Mouse (Mus musculus): ENCODE results near the gene Eci2. TPM values are rescaled to one million over a fixed set of nuclear protein-coding genes. Genes with fewer than 3 reads are reported as not detected.
A peak's percentile ranks its signal among the peaks of the same experiment; 100 is the strongest.
"Not testable (repeated sequence)": the region's sequence is repeated elsewhere in the genome, so short reads cannot be mapped to it uniquely, and the experiment has no call there.

The Eci2 gene
- total RNA-seq (2021): 100 to 1,000 TPM; 246 to 250 TPM
- long read RNA-seq, experiment 1, transcript Eci2-201 (10 exons, 1,746 nt): minor isoform, 47 of 253 reads
- long read RNA-seq, experiment 1, transcript Eci2-213 (10 exons, 1,414 nt): minor isoform, 8 of 253 reads
- long read RNA-seq, experiment 1, transcript Eci2-211 (10 exons, 1,426 nt): major isoform, 95 of 253 reads
- long read RNA-seq, experiment 1, partial matches to known transcripts: 8 of 253 reads
- long read RNA-seq, experiment 1, other reads (novel, unspliced or antisense): 94 of 253 reads
- long read RNA-seq, experiment 2, transcript Eci2-201 (10 exons, 1,746 nt): minor isoform, 20 of 159 reads
- long read RNA-seq, experiment 2, transcript Eci2-211 (10 exons, 1,426 nt): major isoform, 62 of 159 reads
- long read RNA-seq, experiment 2, partial matches to known transcripts: 8 of 159 reads
- long read RNA-seq, experiment 2, other reads (novel, unspliced or antisense): 66 of 159 reads

DNA sequence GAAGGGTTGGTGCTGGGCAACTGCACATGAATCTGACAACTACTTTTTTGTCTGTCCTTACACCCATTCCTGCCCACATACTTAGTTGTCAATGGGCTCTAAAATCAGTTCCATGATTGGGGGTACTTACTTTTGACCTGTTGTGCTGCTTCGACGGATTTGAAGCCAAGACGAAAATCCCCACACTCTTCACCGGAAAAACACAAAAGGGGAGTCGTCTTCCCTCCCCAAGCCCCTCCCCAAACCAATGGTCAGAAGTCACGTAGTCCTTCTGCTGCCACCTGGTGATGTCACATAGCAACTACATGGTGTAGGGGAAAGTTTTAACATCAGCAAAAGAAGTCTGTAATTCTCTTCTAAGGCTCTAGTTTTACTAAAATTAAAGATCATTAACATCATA lies at the start of gene Eci2:
Gene Eci2, minus strand, starts transcription at position 218 of the 400 bp plus-strand sequence.
- DNase-seq: peak; percentile 33 to 63

DNA sequence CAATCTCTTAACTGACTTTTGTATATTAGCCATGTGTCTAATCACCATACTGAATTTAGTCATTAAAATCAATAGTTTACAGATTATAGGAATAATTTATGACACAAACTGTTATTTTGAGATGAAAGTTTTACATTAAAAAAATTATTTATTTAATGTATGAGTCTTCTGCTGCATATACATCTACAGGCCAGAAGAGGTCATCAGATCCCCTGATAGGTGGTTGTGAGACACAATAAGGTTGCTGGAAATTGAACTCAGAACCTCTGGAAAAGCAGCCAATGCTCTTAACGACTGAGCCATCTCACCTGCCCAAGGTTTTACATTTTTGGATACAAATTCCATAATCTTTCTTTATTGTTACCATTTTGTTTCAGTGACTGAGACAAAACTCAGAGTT lies 48.0 kb upstream of the Eci2 start:
- DNase-seq: no peak

DNA sequence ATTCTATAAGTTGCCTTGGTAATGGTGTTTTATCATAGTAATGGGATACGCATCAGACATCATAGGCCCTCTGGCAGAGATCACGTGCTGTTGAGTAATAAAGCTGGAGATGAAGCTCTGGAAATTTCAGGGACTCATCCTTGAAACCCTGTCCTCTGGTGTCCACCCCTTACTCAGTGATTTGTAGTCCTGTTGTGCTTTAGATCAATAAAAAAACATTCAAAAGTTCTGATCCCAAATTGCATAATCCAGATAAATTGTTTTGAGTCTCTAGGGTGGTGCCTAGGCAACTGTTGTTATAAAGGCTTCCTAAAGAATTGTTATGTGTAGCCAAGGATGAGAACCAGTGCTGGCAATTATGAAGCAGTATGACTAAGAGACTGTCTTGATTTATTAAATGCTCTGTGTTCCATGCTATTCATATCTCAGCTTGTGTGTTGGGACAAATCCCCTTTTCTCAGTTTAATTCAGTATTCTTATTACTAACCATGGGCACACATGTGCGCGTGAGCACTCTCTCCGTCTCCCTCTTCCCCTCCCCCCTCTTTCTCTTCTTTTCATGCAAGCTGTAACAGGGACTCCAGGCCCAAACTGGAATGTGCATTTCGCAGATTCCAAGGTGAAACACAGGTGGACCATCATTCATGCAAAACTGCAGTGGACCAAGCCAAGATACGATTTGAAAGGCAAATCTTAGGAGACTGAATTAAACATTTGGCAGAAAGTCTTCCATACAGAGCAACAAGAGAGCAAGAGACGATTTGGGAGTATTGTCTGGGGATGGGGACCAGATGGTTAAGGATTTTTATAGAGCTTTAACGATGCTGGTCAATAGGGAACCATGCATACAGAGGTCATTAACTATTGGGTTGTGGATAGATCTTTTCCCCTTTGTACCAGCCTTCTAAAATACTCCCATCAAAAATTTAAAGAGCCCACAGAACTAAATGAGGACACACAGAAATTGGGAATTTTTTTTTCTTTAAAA lies 43.9 kb upstream of the Eci2 start:
- DNase-seq: no peak

DNA sequence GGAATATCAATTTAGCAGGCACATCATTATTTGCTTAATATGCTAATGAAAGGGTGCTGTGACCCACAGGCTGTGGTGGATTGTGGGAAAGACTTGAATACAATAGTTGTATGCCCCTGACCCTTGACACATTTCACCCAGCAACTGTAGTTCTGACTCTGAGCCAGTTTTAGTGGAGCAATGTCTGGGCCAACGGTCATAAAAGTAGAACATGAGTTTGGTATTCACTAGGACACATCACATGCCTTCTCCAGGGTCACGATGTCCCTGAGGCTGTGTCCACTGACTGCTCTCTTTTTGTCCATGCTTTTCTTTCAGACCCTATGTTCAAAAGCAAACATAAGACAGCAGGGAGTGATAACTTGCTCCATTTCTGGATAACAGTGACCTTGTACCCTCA lies 40.2 kb upstream of the Eci2 start:
- DNase-seq: peak; percentile 43 to 58

DNA sequence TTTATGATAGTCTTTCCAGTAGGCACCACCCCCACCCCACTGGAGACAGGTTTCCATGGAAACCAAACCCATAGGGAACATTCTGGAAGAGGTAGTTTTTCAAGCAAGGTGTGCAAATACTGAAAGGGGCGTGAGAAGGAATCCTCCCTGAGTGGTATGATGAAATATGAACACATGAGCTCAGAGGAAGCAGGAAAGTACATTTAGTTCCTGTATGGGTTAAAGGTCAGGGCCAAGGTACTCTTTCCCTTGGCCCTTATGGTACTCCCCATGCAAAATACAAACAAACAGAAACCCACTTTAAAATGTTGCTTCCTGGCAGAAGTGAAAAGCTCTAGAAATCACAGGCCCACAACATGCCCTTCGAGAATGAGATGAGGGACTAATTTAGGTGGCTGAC lies 39.1 kb upstream of the Eci2 start:
- no peak for DNase-seq

DNA sequence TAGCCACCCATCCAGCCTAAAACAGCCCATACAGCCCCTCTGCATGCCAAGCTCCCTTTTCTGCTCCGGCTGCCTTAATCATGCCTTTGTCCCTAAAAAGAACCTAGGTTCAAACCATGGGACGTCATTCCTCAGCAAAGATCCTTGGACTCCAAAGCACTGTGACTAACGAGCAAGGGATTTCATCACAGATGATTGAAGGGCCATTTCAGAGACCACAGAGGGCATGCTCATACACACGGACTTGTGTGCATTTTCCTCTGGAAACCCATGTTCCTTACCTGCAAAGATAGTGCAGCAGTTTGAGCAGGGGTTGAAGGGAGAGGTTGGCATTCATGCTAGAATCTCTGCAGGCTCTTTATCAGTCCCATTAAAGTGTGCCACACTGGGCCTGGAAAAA lies 37.5 kb upstream of the Eci2 start:
- DNase-seq: no peak

DNA sequence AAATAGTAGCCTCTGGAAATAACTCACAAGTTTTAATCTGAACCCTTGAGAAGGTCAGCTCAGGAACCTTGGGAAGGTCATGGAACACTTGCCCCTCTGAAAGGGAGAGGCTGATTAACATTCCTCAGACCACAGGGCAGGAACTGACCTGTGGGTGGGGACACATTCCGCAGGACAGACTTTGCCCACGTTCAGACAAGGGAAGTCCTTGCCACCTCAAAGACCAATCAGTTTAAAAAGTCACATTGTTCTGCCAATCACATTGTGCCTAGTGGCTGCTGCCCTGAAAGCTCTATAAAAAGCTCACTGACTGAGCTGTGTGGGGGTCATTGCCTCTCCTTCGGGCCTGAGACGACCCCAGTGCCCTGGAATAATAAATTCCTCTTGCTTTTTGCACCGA lies 31.2 kb upstream of the Eci2 start:
- DNase-seq: no peak

DNA sequence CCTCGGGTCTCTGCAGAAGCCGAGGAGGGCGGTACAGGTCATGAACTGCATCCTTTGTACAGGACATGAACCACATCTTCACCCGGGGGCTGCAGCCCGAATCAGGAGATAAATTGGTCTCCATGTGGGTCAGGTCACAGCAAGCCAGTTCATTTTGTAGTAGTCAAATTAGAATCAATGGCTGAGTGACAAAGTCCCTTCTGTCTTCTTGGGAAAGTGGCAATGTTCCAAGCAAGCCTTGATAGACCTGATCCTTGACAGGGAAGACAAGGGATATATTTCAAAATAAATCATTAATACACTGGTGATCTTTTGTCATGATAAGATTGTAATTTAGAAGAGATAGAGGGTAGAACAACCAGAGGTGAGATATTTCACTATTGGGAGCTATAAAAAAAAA lies 9.6 kb upstream of the Eci2 start:
- no peak for DNase-seq

DNA sequence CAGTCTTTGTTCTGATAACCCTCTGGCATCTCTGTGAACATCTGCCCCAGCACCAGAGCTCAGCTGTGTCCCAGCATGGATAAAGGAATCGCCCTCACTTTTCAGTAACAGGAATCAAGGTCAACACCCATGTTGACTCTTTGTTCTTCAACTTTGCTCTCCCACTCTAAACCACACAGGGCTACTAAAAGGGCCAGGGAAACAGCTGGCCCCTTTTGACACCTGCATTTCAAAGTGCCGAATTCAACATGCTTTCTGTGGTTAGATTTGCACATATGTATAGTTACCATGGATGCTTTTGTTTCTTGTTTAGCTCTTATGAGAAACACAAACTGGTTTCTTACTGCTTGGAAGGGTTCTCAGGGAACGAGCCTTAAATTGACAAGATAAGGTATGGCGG lies 8.8 kb upstream of the Eci2 start:
- no peak for DNase-seq

DNA sequence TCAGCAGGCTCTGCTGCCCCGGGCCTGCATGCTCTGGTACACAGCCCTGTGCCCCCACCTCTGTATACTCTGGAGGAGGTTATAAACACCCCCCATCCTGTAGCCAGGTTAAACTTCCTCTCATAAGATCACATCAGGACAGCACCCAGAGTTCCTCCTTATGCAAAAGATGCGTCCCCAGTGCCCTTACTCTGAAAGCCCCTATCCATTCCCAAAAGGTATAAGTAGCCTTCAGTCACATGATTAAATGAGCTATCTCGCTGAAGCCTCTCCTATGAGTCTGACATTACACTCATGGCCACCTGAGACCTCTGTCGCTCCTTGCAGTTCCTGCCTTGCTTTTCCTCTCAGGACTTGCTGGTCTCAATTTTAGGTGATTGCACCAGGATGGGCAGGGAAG lies 6.7 kb upstream of the Eci2 start:
- no peak for DNase-seq

DNA sequence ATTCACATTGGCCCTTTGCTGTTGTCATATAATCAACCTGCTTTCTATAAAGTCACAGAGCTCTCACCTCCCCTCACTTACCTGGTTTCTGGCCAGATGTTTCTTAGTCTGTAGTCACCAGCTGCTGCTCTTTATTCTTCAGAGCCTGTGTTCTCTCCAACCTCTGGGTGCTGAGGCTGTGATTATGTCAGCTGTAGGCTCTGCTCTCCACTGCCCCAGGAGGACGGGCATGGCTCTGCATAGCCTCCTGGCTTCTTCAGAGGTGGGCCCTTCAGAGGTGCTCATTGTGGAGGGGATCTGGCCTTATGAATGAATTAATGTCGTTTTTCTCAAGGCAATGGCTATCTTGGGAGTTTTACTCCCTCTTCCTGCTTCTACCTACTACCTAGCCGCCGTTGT lies 4.8 kb upstream of the Eci2 start:
- DNase-seq: no peak

DNA sequence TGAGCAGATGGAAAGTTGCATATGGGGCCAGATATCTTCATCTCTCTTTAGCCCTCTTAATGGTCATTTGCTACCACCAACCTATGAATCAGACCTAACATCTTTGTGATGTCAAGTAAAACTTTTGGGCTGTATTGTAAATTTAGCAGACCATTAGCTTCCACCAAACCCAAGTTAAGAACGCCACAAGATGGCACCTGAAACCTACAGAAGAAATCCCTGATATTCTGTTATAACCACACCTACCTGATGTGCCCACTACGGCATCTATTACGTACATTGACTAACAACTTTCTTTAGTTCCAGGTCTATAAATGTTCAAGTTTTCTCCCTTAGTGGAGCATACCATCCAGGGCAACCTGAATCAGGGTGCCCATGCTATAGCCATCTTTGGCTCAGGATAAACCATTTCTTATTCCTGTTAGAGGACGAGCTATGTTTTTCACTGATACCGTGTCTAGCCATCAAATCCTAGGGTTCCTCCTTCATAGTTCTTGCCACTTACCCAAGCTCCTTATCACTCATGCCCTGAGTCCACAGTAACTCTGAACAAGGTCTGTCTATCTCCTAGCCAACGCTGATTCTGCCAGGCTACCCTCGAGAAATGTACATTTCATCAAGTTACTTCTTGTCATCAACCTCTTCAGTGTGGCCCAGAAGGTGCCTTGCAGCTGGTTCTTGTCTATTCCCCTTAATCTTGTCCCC lies 4.2 kb upstream of the Eci2 start:
- DNase-seq: peak in 1 of 2 experiments; percentile 29

DNA sequence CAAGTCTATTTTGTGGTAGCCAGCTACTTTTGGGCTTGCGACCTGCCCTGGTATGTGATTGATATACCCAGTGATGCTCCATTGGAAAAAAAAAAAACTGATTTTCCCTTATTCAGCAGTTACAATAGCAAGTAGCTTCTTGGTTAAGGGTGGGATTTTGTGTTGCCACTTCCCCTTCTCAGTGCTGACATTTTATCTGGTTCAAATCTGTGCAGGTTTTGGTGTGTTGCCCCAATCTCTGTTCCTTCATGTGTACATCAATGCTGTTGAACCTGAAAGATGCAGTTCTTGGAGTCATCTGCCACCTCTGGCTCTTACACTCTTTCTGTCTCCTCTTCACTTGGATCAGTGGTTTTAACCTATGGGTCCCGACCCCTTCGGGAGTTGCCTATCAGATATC lies 1.5 kb upstream of the Eci2 start:
- no peak for DNase-seq

DNA sequence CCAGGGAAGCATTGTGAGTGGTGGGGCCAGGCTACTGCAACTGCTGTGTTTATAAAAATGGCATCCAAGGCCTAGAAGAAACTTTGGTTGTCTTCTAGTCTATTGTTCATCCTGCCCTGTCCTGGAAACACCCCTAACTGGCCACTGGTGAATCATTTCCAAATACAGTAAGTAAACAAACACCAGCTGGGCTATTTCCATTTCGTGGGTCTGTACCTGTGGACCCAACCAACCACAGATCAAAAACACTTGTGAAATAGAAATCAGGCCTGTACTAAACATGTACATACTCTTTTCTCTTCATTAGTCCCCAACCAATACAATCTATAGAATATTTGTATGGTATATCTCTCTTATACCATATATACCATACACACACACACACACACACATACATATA lies 3.5 kb downstream of the Eci2 start:
- DNase-seq: not testable (repeated sequence)

DNA sequence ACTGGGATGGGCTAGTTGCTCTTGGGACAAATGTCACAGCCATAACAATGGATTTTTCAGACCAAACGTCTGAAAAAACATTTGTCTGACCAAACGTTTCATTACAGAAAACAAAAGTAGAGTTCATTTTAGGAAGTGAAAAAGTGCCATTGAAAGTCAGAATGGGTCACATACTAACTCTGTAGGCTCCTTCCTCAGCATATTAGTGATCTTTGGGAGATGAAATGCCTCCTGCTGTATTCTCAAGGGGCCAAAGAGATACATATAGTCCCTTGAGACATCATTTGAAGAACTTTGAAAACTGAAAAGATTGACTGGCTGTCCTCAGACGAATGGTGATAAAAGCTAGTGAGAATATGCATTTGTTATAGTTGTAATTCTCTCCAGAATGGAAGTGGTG lies 6.5 kb downstream of the Eci2 start:
- no peak for DNase-seq

DNA sequence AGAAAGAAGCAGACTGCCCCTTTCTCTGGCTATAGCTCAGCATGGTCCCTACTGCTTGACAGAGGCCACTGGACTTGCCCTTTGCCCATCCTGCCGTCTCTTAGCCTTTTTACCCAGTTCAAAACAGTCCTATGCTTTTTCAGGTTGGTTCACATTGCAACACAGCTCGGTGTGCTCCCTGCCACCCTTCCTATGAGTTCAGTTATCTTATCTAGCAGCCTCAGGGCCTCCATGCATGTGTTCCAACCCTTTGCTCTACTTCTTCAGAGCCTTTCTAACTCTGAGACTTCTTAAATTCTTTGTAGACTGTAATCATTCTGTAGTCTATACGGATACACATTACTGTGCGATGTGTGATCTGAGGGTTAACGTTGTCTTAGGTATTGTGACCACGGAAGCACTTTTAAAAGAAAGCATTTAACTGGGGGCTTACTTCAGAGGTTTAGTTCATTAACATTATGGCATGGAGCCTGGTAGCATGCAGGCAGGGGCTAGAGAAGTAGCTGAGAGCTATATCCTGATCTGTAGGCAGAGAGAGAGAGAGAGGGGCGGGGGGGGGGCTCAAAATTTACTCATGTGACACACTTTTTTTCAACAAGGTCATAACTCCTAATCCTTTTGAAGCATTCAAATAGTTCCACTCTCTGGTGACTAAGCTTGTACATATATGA lies 7.9 kb downstream of the Eci2 start:
- no peak for DNase-seq

DNA sequence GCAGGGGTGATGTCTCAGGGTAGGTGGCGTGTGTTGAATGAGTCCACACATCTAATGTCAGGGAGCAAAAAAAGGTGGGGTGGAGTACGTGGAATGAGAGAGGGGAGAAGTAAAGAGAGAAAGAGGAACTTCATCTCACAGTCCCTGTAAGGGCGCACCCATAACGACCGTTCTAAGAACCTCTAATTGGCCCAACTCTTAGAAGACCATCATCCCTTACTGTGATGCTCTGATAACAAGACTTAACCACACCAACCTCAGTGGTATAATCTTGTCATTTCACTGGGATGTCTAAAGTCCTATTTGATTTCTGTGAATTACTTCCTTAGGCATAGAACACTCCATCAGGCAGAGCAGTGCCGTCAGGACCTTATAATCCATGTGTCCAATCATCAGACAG lies 9.5 kb downstream of the Eci2 start:
- DNase-seq: no peak

DNA sequence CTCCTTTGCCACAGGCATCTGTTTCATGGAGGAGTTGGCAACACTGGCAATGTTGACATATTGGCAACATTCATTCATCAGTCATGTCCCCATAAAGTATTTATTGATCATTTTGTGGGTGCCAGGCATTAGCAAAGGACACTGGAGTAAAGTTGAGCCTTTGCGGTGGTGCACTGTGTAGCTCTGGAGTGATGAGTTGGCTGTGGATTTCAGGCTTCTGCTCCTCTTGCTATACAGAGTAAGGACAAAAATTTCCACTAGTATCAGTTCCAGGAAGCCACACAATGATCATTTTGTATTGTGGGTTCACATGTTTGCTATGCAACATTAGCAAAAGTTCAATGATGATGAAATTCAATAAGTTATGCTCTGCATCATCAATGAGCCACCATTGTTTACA lies 10.8 kb downstream of the Eci2 start:
- no peak for DNase-seq

DNA sequence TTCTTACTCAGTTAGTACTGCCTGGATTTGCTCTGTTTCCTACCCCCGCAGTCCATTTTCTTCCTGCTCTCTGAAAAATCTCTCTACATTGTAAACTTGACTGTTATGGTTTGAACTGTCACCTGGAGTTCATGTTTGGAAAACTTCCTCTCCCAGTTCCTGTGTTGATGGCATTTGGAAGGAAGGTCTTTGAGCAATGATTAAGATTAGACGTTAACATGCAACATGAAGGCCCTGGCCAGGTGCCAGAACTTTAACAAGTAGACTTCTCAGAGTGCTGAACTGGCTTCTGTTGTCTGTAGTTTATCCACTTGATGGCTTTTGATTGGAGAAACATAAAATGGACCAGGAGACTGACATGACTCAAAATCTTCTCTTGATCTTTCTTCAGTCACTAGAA lies 31.0 kb downstream of the Eci2 start:
- no peak for DNase-seq

DNA sequence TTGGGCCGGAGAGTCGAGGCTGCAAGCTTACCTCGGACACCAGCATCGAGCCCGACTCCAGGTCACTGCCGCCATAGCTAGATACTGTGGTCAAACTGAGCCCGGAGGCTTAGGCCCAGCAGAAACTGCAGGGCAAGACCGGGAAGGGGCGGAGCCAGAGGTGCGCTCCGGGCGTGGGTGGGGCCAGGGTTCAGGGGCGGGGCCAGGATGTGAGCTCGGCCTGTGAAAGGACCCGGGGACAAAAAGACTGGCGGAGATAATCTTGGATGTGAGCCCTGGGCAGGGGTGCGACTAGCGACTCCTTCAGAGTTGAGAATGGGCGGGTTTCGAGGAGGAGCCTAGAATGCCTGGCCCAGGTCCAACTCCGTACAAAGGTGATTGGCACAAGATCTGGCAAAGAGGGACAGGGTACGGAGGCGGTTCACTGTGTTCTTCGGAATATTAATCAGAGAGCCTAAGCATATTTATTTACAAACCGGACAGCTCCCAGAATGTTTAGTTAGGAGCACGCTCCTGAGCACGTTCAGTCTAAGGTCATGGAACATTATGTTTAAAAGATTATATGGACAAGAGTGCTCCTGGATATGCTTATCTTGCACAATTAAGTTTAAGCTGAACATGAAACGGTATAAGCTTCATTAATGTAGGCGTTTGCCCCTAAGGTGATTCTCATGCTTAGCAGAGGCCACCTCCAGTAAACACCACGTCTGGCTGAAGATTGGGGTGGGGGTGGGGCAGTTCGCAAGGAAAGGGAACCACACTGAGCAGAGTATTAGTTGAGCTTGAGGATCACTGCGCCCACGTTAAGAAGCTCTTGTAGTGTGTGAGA lies 32.7 kb downstream of the Eci2 start:
- peak; percentile 98 to 99 for DNase-seq

DNA sequence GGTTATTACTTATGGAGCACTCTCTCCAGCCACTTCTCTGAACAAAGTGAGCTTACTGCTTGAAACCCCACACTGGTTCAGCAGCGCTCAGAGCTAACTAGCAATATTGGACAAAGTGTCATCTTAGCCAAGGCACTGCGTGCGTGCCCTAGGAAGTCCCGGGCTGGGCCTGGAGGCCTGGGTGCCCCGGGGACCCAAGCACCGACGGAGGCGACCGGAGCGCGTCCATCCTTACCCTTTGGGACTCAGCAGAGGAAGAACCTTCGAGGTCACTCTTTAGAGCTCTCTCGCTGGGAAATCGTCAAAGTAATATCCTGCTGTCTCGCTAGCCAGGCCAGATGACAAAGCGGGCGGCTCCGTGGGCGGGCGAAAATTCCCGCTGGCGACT lies 33.3 kb downstream of the Eci2 start:
- DNase-seq: no peak

All from heart, adult 18-20 months (tissue).